Mouse (Mus musculus) liver, embryonic 11.5 days (tissue): Measurements from ENCODE around the gene Ccdc85c. TPM values are rescaled to one million over a fixed set of nuclear protein-coding genes. Genes with fewer than 3 reads are reported as not detected.

ENCODE experiments used
- ATAC-seq: fragments of 200-750 bp; cut with Nextera tagmentation; replicated peaks from 2 replicates; pipeline ENCODE4 v1.8.0; 2017; ENCODE audit warnings: moderate number of reproducible peaks, mild to moderate bottlenecking, moderate TSS enrichment, moderate library complexity; ENCODE audit not compliant: low FRiP score
- DNase-seq: peaks from one replicate; pipeline ENCODE4 v3.0.0-alpha.2; 2017; ENCODE audit warnings: low spot score
- H3K27ac ChIP-seq: fragments of 300-500 bp; sonication (generic); 2 replicates; pipeline ENCODE4 v1.5.1; 2014; ENCODE audit warnings: mild to moderate bottlenecking, low read depth, low read length, control low read depth
- H3K27me3 ChIP-seq: fragments of 300-500 bp; sonication (generic); replicated peaks from 2 replicates; pipeline ENCODE4 v1.6.1; 2014; ENCODE audit warnings: low read length, mixed read lengths; ENCODE audit not compliant: control insufficient read depth, insufficient read depth
- H3K36me3 ChIP-seq: fragments of 300-500 bp; sonication (generic); 2 replicates; pipeline ENCODE4 v1.6.1; 2014; ENCODE audit warnings: mild to moderate bottlenecking, low read length, moderate library complexity, mixed read lengths; ENCODE audit not compliant: control insufficient read depth, insufficient read depth
- H3K4me1 ChIP-seq: fragments of 300-500 bp; sonication (generic); replicated peaks from 2 replicates; pipeline ENCODE4 v1.6.1; 2014; ENCODE audit warnings: low read length, mixed read lengths; ENCODE audit not compliant: control insufficient read depth, insufficient read depth
- H3K4me2 ChIP-seq: fragments of 300-500 bp; sonication (generic); 2 replicates; pipeline ENCODE4 v1.6.1; 2014; ENCODE audit warnings: mild to moderate bottlenecking, control low read depth, moderate library complexity
- H3K4me3 ChIP-seq: fragments of 300-500 bp; sonication (generic); 2 replicates; pipeline ENCODE4 v1.5.1; 2014; ENCODE audit warnings: low read depth, low read length, control low read depth
- H3K9ac ChIP-seq: fragments of 300-500 bp; sonication (generic); 2 replicates; pipeline ENCODE4 v1.6.1; 2014; ENCODE audit warnings: low read depth, low read length, control low read depth
- H3K9me3 ChIP-seq: fragments of 300-500 bp; sonication (generic); 2 replicates; pipeline ENCODE4 v1.6.1; 2016; ENCODE audit warnings: low read length, inconsistent platforms, mixed read lengths; ENCODE audit not compliant: control insufficient read depth
- WGBS: fragments of 180-500 bp; shearing (Covaris S2); extraction: QIAGEN DNeasy Blood & Tissue Kit; methylation state at CpG from one replicate; pipeline ENCODE4 v1.1.7; 2014; 5-methylcytosine and 5-hydroxymethylcytosine counted together
- polyA plus RNA-seq: library from polyadenylated mRNA; unstranded; fragments of >200 nt; fragmentation: Nextera tagmentation; extraction: Ambion mirVana; gene quantifications from 2 replicates; pipeline ENCODE4 v1.2.1, GENCODE M21; 2014

The Ccdc85c gene
- polyA plus RNA-seq, 1 experiment from 2014 or later = 7.4 TPM

DNA sequence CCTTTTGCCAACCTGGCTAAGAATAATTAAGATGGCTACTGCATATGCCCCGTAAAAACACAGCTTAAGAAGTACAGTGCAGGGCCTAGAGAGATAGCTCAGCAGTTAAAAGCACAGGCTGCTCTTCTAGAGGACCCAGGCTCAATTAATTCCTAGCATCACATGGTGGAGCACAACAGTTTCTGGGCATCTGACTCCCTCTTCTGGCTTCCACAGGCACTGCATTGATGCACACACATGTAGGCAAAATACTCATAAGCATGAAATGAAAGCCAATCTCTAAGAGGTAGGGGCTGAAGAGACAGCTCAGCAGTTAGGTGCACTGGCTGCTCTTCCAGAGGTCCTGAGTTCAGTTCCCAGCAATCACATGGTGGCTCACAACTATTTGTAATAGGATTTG, 113.2 kb downstream of the Ccdc85c start:
- Histone ChIP-seq H3K27ac (no peak overlapping the region), H3K36me3 (peaks cover 25% of the 10 kb centered on the region), H3K9me3 (no peaks in the 10 kb centered on the region), H3K4me1 (no peaks in the 10 kb centered on the region), H3K4me3 (no peak overlapping the region), H3K27me3 (no peaks in the 10 kb centered on the region), H3K9ac (no peak overlapping the region), H3K4me2 (no peak overlapping the region)
- ATAC-seq (no peak), DNase-seq (no peak)
- WGBS = 87% methylated on average over 1 of the region's 1 CpGs

DNA sequence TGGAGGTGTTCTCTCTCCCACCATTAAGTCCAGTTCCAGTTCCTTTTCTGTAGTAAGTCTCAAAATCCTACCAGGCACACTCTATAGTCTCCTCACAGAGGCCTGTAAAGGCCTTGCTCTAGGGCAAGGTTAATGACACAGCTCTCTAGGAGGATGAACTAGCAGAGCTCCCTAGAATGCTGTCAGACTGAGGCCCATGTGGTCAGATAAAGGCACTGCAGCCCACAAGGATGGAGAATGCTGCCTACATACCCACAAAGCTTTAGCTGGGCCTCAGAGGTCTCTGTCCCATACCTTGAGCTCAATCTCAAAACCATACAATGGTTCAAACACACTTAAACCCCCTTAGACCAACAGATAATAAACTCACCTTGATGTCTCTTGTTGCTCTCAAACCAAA, 115.4 kb downstream of the Ccdc85c start:
- Histone ChIP-seq H3K9me3 (no peaks in the 10 kb centered on the region), H3K27me3 (no peaks in the 10 kb centered on the region), H3K4me2 (no peak overlapping the region), H3K9ac (no peak overlapping the region), H3K4me3 (no peak overlapping the region), H3K36me3 (peaks cover 25% of the 10 kb centered on the region), H3K4me1 (no peaks in the 10 kb centered on the region), H3K27ac (no peak overlapping the region)
- no peak for ATAC-seq
- DNase-seq = no peak

Other genes starting within 250 kb of the Ccdc85c start
- gene Setd3, start 96.1 kb downstream of the Ccdc85c start, polyA plus RNA-seq = 73.3 and 77.0 TPM in 2 replicates
- 4.3 and 5.2 TPM in 2 replicates for gene Ccnk, start 95.8 kb downstream of the Ccdc85c start, polyA plus RNA-seq
- gene Hhipl1, start 30.8 kb upstream of the Ccdc85c start, polyA plus RNA-seq = 0.14 TPM in 1 of 2 replicates, not detected in the other
- gene Cyp46a1, start 59.0 kb upstream of the Ccdc85c start, polyA plus RNA-seq = 1.0 and 2.2 TPM in 2 replicates
- 14.8 and 18.3 TPM in 2 replicates for gene Eml1, start 95.5 kb upstream of the Ccdc85c start, polyA plus RNA-seq